Mouse (Mus musculus) thymus, adult 2 months (tissue): ENCODE measurements around the gene Casp9.

Experiments
- CTCF ChIP-seq: fragments of 200-500 bp; IDR thresholded peaks from 2 replicates; pipeline ENCODE4 v1.5.1; 2012; ENCODE audit warnings: mild to moderate bottlenecking, control low read depth, low read length, moderate library complexity, borderline replicate concordance; ENCODE audit not compliant: control insufficient read depth, poor library complexity, insufficient read depth; ENCODE audit errors: extremely low read depth
- POLR2A ChIP-seq: fragments of 200-500 bp; IDR thresholded peaks from 2 replicates; pipeline ENCODE4 v1.6.1; 2012; ENCODE audit warnings: mild to moderate bottlenecking, low read length, control low read depth, moderate library complexity; ENCODE audit not compliant: control insufficient read depth, poor library complexity, insufficient read depth; ENCODE audit errors: extremely low read depth

GRCm38 (mm10) chr4:141763476-141763875 is 29.9 kb upstream of the Casp9 start:
- no peak for TF ChIP-seq POLR2A
- TF ChIP-seq CTCF: no peak
